In genomic region chr14:31271121-31271520, GRCm38 (mm10) we compare ENCODE assay signal across 13 mouse cellular contexts. TPM values are rescaled to one million over a fixed set of nuclear protein-coding genes. Genes with fewer than 3 reads are reported as not detected.
DNase-seq lines count a peak whose midpoint lies in the region.
"Had no signal": no experiment of that assay in that cellular context is flagged by ENCODE, and none has a peak within 500 bp of the region (broad histone marks: within the 10 kb centered on the region; RNA-seq: fewer than 3 reads in every experiment).

No protein-coding gene starts in this region.

- peak; percentile 90 for DNase-seq in heart, adult 11 months
- DNase-seq in heart, postnatal 4 days, result no peak
- DNase-seq: adrenal gland, adult 2 months; adrenal gland, adult 8-10 months; adrenal gland, postnatal 10 days; adrenal gland, postnatal 14 days; adrenal gland, postnatal 25 days; adrenal gland, postnatal 36 days; B cell, adult 2 months; cerebellum, adult 11 months; cerebellum, adult 11-12 months; cerebellum, adult 18-20 months; cerebellum, adult 2 months had no signal

RNA-seq across cellular contexts. Expression of gene Bap1, which starts 19.9 kb away (rescaled TPM):
- total RNA-seq in heart, postnatal 4 days (2021), result 10 to 100 TPM; 54.4 to 54.8 TPM

RNA-seq across cellular contexts. Expression of gene Phf7, which starts 20.0 kb away (rescaled TPM):
- 1 to 10 TPM; 5.5 to 6.4 TPM for total RNA-seq in heart, postnatal 4 days (2021)

RNA-seq across cellular contexts. Expression of gene Dnah1, which starts 52.6 kb away (rescaled TPM):
- under 1 TPM; 0.21 to 0.29 TPM for total RNA-seq in heart, postnatal 4 days (2021)

RNA-seq across cellular contexts. Expression of gene Sema3g, which starts 53.5 kb away (rescaled TPM):
- 10 to 100 TPM in 1 of 2 experiments, 1 to 10 TPM in 1; 9.2 to 11.4 TPM for total RNA-seq in heart, postnatal 4 days (2021)

RNA-seq across cellular contexts. Expression of gene Nisch, which starts 54.4 kb away (rescaled TPM):
- total RNA-seq in heart, postnatal 4 days (2021), result 100 to 1,000 TPM; 301 to 310 TPM
